Mouse (Mus musculus): ENCODE data around the gene Kctd14. TPM values are rescaled to one million over a fixed set of nuclear protein-coding genes. Genes with fewer than 3 reads are reported as not detected.
A peak's percentile ranks its signal among the peaks of the same experiment; 100 is the strongest.

Gene Kctd14
- polyA plus RNA-seq, 1 experiment from 2014 or later, result 6.7 TPM

- Histone ChIP-seq H3K9ac (replicated peaks; ENCODE audit: low read depth) (no peak overlapping the region), H3K27me3 (replicated peaks; ENCODE audit: insufficient read depth, low read length) (no peaks in the 10 kb centered on the region), H3K27ac (ENCODE audit: low read length) (no peak overlapping the region), H3K4me2 (replicated peaks; ENCODE audit: low read depth, low read length) (no peak overlapping the region), H3K4me1 (ENCODE audit: insufficient read depth, low read depth, low read length) (no peaks in the 10 kb centered on the region; the same call in 1 of the 2 replicates), H3K4me3 (ENCODE audit: low read depth, low read length) (no peak overlapping the region), H3K36me3 (ENCODE audit: insufficient read depth, low read length) (no peaks in the 10 kb centered on the region), H3K9me3 (ENCODE audit: low read length) (no peaks in the 10 kb centered on the region)
- ATAC-seq, result peak; percentile 56
- 65% methylated on average over 8 of the region's 8 CpGs for WGBS
- TF ChIP-seq CTCF (IDR thresholded peaks at IDR 0.05), result no peak
- no peak for TF ChIP-seq EP300 (IDR thresholded peaks at IDR 0.05)
- DNase-seq (ENCODE audit: low spot score), result peak; percentile 39
Observed at GRCm38 (mm10) chr7:97420958-97421651, 30.0 kb upstream of the Kctd14 start.

DNA sequence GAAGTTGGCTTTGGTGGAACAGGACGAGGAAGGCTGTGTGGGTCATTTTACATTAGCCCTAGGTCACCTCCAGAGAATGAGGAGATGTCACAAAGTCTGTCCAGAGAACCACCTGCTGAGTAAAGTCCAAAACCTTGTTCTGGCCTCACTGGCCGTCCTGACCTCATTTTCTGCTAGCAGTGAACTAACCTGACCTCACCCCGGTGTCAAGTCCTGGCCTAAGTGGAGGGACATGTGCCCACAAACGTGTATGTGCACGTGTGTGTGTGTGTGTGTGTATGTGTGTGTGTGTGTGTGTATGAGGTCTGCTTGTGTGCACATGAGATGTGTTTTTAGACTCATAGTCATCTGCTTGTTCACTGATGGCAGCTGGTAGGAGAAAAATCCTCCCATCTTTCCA lies 27.4 kb upstream of the Kctd14 start:
- Histone ChIP-seq H3K27ac (ENCODE audit: low read length) (no peak overlapping the region), H3K27me3 (replicated peaks; ENCODE audit: insufficient read depth, low read length) (no peaks in the 10 kb centered on the region), H3K36me3 (ENCODE audit: insufficient read depth, low read length) (no peaks in the 10 kb centered on the region), H3K4me1 (ENCODE audit: insufficient read depth, low read depth, low read length) (no peaks in the 10 kb centered on the region; the same call in 1 of the 2 replicates), H3K4me3 (ENCODE audit: low read depth, low read length) (no peak overlapping the region), H3K4me2 (replicated peaks; ENCODE audit: low read depth, low read length) (no peak overlapping the region), H3K9me3 (ENCODE audit: low read length) (no peaks in the 10 kb centered on the region), H3K9ac (replicated peaks; ENCODE audit: low read depth) (no peak overlapping the region)
- TF ChIP-seq EP300 (IDR thresholded peaks at IDR 0.05), result no peak
- ATAC-seq, result no peak
- WGBS, result 44% methylated on average over 5 of the region's 5 CpGs
- no peak for DNase-seq (ENCODE audit: low spot score)

GRCm38 (mm10) chr7:97424621-97425245 lies 26.4 kb upstream of the Kctd14 start:
- peak; percentile 90 for DNase-seq (ENCODE audit: low spot score)
- ATAC-seq, result peak; percentile 79
- H3K36me3 ChIP-seq (ENCODE audit: insufficient read depth, low read length), result no peaks in the 10 kb centered on the region
- H3K4me2 ChIP-seq (replicated peaks; ENCODE audit: low read depth, low read length), result no peak overlapping the region
- TF ChIP-seq EP300 (IDR thresholded peaks at IDR 0.05) (no peak), CTCF (IDR thresholded peaks at IDR 0.05) (peak; percentile 96)
- peaks cover under 1% of the 10 kb centered on the region for H3K4me1 ChIP-seq (ENCODE audit: insufficient read depth, low read depth, low read length)
- no peak overlapping the region for H3K9ac ChIP-seq (replicated peaks; ENCODE audit: low read depth)
- H3K4me3 ChIP-seq (ENCODE audit: low read depth, low read length), result no peak overlapping the region
- H3K27me3 ChIP-seq (replicated peaks; ENCODE audit: insufficient read depth, low read length), result no peaks in the 10 kb centered on the region
- 8% methylated on average over 12 of the region's 12 CpGs for WGBS
- H3K9me3 ChIP-seq (ENCODE audit: low read length), result no peaks in the 10 kb centered on the region
- H3K27ac ChIP-seq (ENCODE audit: low read length), result no peak overlapping the region

DNA sequence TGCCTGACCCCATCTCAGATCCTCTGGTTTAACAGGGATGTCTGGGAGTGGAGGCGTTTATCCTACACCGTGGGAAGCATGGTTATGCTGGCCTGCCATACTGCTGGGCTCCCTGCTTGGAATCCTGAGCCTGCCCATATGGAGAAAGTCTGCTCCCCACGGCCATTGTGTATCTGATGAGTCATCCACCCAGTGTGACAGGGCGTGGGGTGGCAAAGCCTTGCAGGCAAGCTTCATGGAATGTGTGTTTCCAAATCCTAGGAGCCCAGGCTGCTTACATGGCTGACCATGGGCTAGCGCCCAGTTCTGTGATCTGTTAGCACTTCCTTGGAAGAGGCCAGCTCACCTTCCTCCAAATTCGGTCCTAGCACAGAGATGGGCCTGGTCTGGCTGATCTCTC lies 24.6 kb upstream of the Kctd14 start:
- Histone ChIP-seq H3K27ac (ENCODE audit: low read length) (no peak overlapping the region), H3K9me3 (ENCODE audit: low read length) (no peaks in the 10 kb centered on the region), H3K27me3 (replicated peaks; ENCODE audit: insufficient read depth, low read length) (no peaks in the 10 kb centered on the region), H3K4me3 (ENCODE audit: low read depth, low read length) (no peak overlapping the region), H3K36me3 (ENCODE audit: insufficient read depth, low read length) (no peaks in the 10 kb centered on the region), H3K4me1 (ENCODE audit: insufficient read depth, low read depth, low read length) (peaks cover 3% of the 10 kb centered on the region), H3K4me2 (replicated peaks; ENCODE audit: low read depth, low read length) (no peak overlapping the region), H3K9ac (replicated peaks; ENCODE audit: low read depth) (no peak overlapping the region)
- 55% methylated on average over 6 of the region's 6 CpGs for WGBS
- DNase-seq (ENCODE audit: low spot score) (peak; percentile 52), ATAC-seq (peak; percentile 33; the same call in 1 of the 2 replicates)
- TF ChIP-seq EP300 (IDR thresholded peaks at IDR 0.05) (no peak), CTCF (IDR thresholded peaks at IDR 0.05) (no peak)

DNA sequence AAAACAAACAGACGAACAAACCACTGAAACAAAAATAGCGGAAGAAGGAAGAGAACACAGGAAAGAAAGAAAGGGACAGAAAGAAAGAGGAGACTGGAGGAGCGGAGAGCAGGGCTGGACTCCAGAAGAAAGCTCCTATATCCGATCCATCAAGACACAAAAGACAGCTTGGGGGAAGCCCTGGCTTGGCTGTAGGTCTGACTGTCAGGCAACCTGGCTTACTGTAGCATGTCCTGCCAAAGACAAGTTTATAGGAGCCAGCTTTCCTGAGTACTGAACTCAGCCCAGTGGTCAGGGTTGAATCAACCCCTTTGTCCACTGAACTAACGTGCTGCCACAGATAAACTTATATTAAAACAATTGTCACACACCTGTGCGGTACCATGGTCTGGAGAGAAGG lies 23.8 kb upstream of the Kctd14 start:
- no peak overlapping the region for H3K9ac ChIP-seq (replicated peaks; ENCODE audit: low read depth)
- WGBS, result 74% methylated on average over 6 of the region's 6 CpGs
- H3K4me2 ChIP-seq (replicated peaks; ENCODE audit: low read depth, low read length), result no peak overlapping the region
- no peak for TF ChIP-seq EP300 (IDR thresholded peaks at IDR 0.05)
- TF ChIP-seq CTCF (IDR thresholded peaks at IDR 0.05), result no peak
- DNase-seq (ENCODE audit: low spot score) (no peak), ATAC-seq (no peak)
- H3K4me1 ChIP-seq (ENCODE audit: insufficient read depth, low read depth, low read length), result peaks cover 3% of the 10 kb centered on the region; the same call in 1 of the 2 replicates
- no peaks in the 10 kb centered on the region for H3K27me3 ChIP-seq (replicated peaks; ENCODE audit: insufficient read depth, low read length)
- no peaks in the 10 kb centered on the region for H3K36me3 ChIP-seq (ENCODE audit: insufficient read depth, low read length)
- no peak overlapping the region for H3K27ac ChIP-seq (ENCODE audit: low read length)
- no peak overlapping the region for H3K4me3 ChIP-seq (ENCODE audit: low read depth, low read length)
- no peaks in the 10 kb centered on the region for H3K9me3 ChIP-seq (ENCODE audit: low read length)

DNA sequence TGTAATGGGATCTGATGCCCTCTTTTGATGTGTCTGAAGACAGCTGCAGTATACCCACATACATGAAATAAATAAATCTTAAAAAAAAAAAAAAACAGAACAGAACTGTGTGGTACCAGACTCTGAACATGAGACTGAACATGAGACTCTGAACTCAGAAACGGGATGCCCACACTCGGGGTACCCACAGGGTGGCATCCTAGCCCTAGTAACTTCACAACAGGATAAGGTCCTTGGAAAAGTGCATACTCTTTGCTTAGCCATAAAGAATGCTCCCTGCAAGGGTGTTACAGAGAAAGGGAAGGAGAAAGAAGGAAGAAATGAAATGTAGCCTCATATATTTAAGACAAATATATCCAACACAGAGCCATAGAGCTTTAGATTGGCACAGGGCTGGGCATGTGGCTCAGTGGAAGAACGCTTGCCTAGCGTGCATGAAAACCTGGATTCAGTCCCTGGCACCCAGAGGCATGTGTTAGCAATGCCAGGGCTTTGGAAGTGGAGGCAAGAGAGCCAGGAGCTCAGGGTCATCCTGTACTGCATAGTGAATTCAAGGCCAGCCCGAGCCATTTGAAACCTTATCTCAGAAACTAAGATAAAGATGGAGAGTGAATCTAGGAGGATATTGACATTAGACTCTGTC lies 23.2 kb upstream of the Kctd14 start:
- Histone ChIP-seq H3K9ac (replicated peaks; ENCODE audit: low read depth) (no peak overlapping the region), H3K36me3 (ENCODE audit: insufficient read depth, low read length) (no peaks in the 10 kb centered on the region), H3K27ac (ENCODE audit: low read length) (no peak overlapping the region), H3K4me3 (ENCODE audit: low read depth, low read length) (no peak overlapping the region), H3K9me3 (ENCODE audit: low read length) (no peaks in the 10 kb centered on the region), H3K27me3 (replicated peaks; ENCODE audit: insufficient read depth, low read length) (no peaks in the 10 kb centered on the region), H3K4me2 (replicated peaks; ENCODE audit: low read depth, low read length) (no peak overlapping the region), H3K4me1 (ENCODE audit: insufficient read depth, low read depth, low read length) (peaks cover 3% of the 10 kb centered on the region; the same call in 1 of the 2 replicates)
- DNase-seq (ENCODE audit: low spot score) (no peak), ATAC-seq (no peak)
- 76% methylated on average over 5 of the region's 5 CpGs for WGBS
- TF ChIP-seq EP300 (IDR thresholded peaks at IDR 0.05) (no peak), CTCF (IDR thresholded peaks at IDR 0.05) (peak; percentile 29)

Data from lung, postnatal 0 days (tissue).